Mouse (Mus musculus) limb, embryonic 11.5 days (tissue): ENCODE data around the gene Sycp3. TPM values are rescaled to one million over a fixed set of nuclear protein-coding genes. Genes with fewer than 3 reads are reported as not detected.

Experiments used
- ATAC-seq: fragments of 200-750 bp; cut with Nextera tagmentation; 2 replicates; pipeline ENCODE4 v1.8.0; 2017; ENCODE audit warnings: low read depth; ENCODE audit not compliant: insufficient number of reproducible peaks, low FRiP score, low TSS enrichment
- DNase-seq: peaks from one replicate; pipeline ENCODE4 v3.0.0-alpha.2; 2015; ENCODE audit warnings: low spot score
- H3K27ac ChIP-seq: fragments of 300-500 bp; sonication (generic); replicated peaks from 2 replicates; pipeline ENCODE4 v1.5.1; 2014; ENCODE audit warnings: low read depth, mild to moderate bottlenecking, low read length
- H3K27me3 ChIP-seq: fragments of 300-500 bp; sonication (generic); 2 replicates; pipeline ENCODE4 v1.6.1; 2014; ENCODE audit warnings: mild to moderate bottlenecking, low read length, mixed read lengths; ENCODE audit not compliant: control insufficient read depth, insufficient read depth
- H3K36me3 ChIP-seq: fragments of 300-500 bp; sonication (generic); 2 replicates; pipeline ENCODE4 v1.6.1; 2014; ENCODE audit warnings: mild to moderate bottlenecking, low read length, moderate library complexity, mixed read lengths; ENCODE audit not compliant: control insufficient read depth, insufficient read depth
- H3K4me1 ChIP-seq: fragments of 300-500 bp; sonication (generic); 2 replicates; pipeline ENCODE4 v1.6.1; 2014; ENCODE audit warnings: low read length, mixed read lengths; ENCODE audit not compliant: control insufficient read depth, insufficient read depth
- H3K4me2 ChIP-seq: fragments of 300-500 bp; sonication (generic); 2 replicates; pipeline ENCODE4 v1.6.1; 2014; ENCODE audit warnings: low read depth, mild to moderate bottlenecking, moderate library complexity; ENCODE audit not compliant: severe bottlenecking
- H3K4me3 ChIP-seq: fragments of 300-500 bp; sonication (generic); 2 replicates; pipeline ENCODE4 v1.5.1; 2014; ENCODE audit warnings: low read depth, low read length
- H3K9ac ChIP-seq: fragments of 300-500 bp; sonication (generic); 2 replicates; pipeline ENCODE4 v1.6.1; 2014; ENCODE audit warnings: mild to moderate bottlenecking, low read length
- H3K9me3 ChIP-seq: fragments of 300-500 bp; sonication (generic); 2 replicates; pipeline ENCODE4 v1.6.1; 2016; ENCODE audit warnings: low read length; ENCODE audit not compliant: control insufficient read depth
- WGBS: fragments of 180-500 bp; shearing (Covaris S2); extraction: QIAGEN DNeasy Blood & Tissue Kit; methylation state at CpG from one replicate; pipeline ENCODE4 v1.1.7; 2014; 5-methylcytosine and 5-hydroxymethylcytosine counted together
- polyA plus RNA-seq: library from polyadenylated mRNA; unstranded; fragments of >200 nt; fragmentation: Nextera tagmentation; extraction: Ambion mirVana; gene quantifications from 2 replicates; pipeline ENCODE4 v1.2.1, GENCODE M21; 2014

Sycp3 gene
- polyA plus RNA-seq, 1 experiment from 2014 or later, result not detected

DNA sequence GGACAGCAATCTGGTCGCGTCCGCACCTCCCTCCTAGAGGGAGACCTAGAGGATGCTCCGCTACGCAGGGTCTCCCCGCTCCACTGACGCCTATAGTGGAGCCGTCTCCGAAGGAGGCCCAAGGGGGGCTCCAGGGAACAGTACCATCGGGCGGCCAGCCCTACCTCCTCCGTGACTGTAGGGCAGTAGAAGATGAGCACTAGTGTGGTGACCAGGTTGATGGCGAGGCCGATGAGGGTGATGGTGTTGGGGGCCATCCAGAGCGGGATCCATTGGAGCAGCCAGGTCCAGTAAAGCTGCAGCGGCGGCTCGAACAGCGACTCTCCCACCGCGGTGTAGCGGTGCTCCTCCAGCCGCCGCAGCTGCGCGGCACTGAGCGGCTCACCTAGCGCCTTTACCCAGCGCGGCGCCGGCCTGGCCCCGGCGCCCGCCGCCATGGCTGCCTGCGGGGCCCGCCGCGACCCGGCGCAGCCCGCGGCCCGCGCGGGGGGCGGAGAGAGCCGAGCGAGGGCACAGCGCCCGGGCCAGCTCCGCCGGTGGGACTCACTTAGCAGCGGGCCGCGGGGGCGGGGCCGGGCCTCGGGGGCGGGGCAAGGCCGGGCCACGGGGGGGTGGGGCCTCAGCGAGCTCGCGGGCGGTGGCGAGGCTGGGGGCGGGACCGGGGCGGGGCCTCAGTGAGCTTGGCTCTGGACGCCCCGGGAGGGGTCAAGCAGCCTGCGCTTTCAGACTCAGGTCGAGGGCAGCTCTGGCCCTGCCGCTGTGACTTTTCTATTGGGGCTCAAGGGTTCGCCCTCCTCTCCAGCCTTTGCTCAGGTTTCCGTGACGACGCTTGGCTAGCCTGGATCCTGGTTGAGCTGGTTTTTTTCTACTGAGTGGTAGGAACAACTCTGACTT, 44.3 kb downstream of the Sycp3 start, which contains the start of gene Chpt1:
Chpt1 (minus strand) TSS at position 653 of the 894 bp plus-strand sequence.
- Histone ChIP-seq H3K27ac (0 out of 2 replicates have a peak within 1 kb of the TSS, but pooled peaks have one; percentile 12), H3K4me3 (peak within 1 kb of the TSS; percentile 59), H3K27me3 (no peaks in the 10 kb centered on the region), H3K9ac (peak within 1 kb of the TSS; percentile 79), H3K4me2 (peak within 1 kb of the TSS; percentile 80), H3K36me3 (no peaks in the 10 kb centered on the region), H3K4me1 (0 out of 2 replicates have a peak, but pooled peaks cover 2% of the 10 kb centered on the region), H3K9me3 (no peaks in the 10 kb centered on the region)
- ATAC-seq (peak; percentile 93), DNase-seq (peak; percentile 90)
- 0% methylated on average over 38 of the region's 80 CpGs for WGBS

GRCm38 (mm10) chr10:88504481-88504880, 45.1 kb downstream of the Sycp3 start:
- Histone ChIP-seq H3K9ac (no peak overlapping the region), H3K4me2 (no peak overlapping the region), H3K4me3 (no peak overlapping the region)

GRCm38 (mm10) chr10:88505256-88505655, 45.9 kb downstream of the Sycp3 start:
- WGBS, result 54% methylated on average over 5 of the region's 5 CpGs
- no peak overlapping the region for H3K27ac ChIP-seq
- H3K4me3 ChIP-seq, result no peak overlapping the region
- no peak overlapping the region for H3K9ac ChIP-seq
- H3K4me1 ChIP-seq, result 0 out of 2 replicates have a peak, but pooled peaks cover 2% of the 10 kb centered on the region
- ATAC-seq (no peak), DNase-seq (no peak)
- H3K4me2 ChIP-seq, result no peak overlapping the region
- H3K27me3 ChIP-seq, result no peaks in the 10 kb centered on the region
- H3K36me3 ChIP-seq, result no peaks in the 10 kb centered on the region
- no peaks in the 10 kb centered on the region for H3K9me3 ChIP-seq

More at GRCm38 (mm10) chr10:88504481-88504880, 45.1 kb downstream of the Sycp3 start:
- DNase-seq, result no peak
- H3K9me3 ChIP-seq, result no peaks in the 10 kb centered on the region
- no peaks in the 10 kb centered on the region for H3K36me3 ChIP-seq
- 55% methylated on average over 3 of the region's 3 CpGs for WGBS
- no peaks in the 10 kb centered on the region for H3K27me3 ChIP-seq
- 0 out of 2 replicates have a peak, but pooled peaks cover 2% of the 10 kb centered on the region for H3K4me1 ChIP-seq
- ATAC-seq, result no peak
- H3K27ac ChIP-seq, result no peak overlapping the region

- WGBS, result 61% methylated on average over 7 of the region's 7 CpGs
- Histone ChIP-seq H3K4me1 (no peaks in the 10 kb centered on the region), H3K9me3 (no peaks in the 10 kb centered on the region), H3K4me2 (no peak overlapping the region), H3K4me3 (no peak overlapping the region), H3K36me3 (no peaks in the 10 kb centered on the region), H3K27me3 (no peaks in the 10 kb centered on the region), H3K27ac (no peak overlapping the region), H3K9ac (no peak overlapping the region)
- ATAC-seq (no peak), DNase-seq (no peak)
These were observed 48.3 kb downstream of the Sycp3 start for GRCm38 (mm10) chr10:88507691-88508143.

DNA sequence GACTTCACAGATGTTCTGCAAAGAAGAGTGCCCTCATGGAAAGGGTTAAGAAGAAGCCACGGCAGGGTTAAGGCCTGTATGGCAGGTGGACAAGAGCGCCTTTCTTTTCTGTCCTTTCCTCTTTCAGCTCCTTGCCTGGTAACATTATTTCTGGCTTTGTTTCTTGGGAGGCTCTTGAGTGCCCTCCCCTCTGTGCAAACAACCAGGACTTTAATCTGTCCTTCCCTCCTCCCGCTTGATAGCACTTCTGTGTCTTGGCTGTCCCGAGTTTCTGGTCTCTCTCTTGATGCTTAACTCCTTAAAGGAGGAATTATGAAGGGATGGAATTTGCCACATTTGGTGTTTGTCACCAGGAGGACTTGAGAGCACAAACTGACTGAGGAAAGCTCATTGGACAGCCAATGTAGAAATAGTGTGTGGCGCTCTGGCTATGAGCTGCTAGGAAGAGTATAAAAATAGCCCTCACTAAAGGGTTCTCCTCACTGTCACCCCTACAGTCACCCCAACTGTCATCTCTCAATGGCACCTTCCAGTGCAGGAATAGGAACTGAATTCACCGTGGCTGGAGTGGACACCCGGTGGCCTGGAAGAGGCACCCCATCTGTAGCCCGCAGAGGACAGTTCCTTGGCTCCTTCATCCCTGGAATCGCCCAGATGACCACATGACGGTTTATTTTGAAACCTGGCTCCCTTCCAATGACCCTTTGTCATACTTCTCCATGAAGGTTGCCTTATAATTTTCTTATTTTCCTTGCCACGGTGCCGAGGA, 51.3 kb downstream of the Sycp3 start:
- H3K27ac ChIP-seq, result no peak overlapping the region
- H3K4me3 ChIP-seq, result no peak overlapping the region
- no peaks in the 10 kb centered on the region for H3K27me3 ChIP-seq
- WGBS, result 82% methylated on average over 12 of the region's 12 CpGs
- H3K4me2 ChIP-seq, result no peak overlapping the region
- no peaks in the 10 kb centered on the region for H3K9me3 ChIP-seq
- no peaks in the 10 kb centered on the region for H3K4me1 ChIP-seq
- no peaks in the 10 kb centered on the region for H3K36me3 ChIP-seq
- no peak for ATAC-seq
- H3K9ac ChIP-seq, result no peak overlapping the region
- DNase-seq, result no peak

- WGBS, result 84% methylated on average over 9 of the region's 9 CpGs
These were observed 52.0 kb downstream of the Sycp3 start for GRCm38 (mm10) chr10:88511355-88511754.

GRCm38 (mm10) chr10:88513574-88514135, 54.3 kb downstream of the Sycp3 start:
- Histone ChIP-seq H3K4me2 (no peak overlapping the region), H3K4me3 (no peak overlapping the region), H3K36me3 (no peaks in the 10 kb centered on the region), H3K9ac (no peak overlapping the region), H3K27me3 (no peaks in the 10 kb centered on the region), H3K27ac (no peak overlapping the region), H3K9me3 (no peaks in the 10 kb centered on the region), H3K4me1 (no peaks in the 10 kb centered on the region)
- no peak for DNase-seq
- 73% methylated on average over 8 of the region's 8 CpGs for WGBS
- no peak for ATAC-seq

More at GRCm38 (mm10) chr10:88511355-88511754, 52.0 kb downstream of the Sycp3 start:
- Histone ChIP-seq H3K9me3 (no peaks in the 10 kb centered on the region), H3K4me2 (no peak overlapping the region), H3K4me1 (no peaks in the 10 kb centered on the region), H3K4me3 (no peak overlapping the region), H3K36me3 (no peaks in the 10 kb centered on the region), H3K27me3 (no peaks in the 10 kb centered on the region), H3K27ac (no peak overlapping the region), H3K9ac (no peak overlapping the region)
- no peak for ATAC-seq
- DNase-seq, result no peak

DNA sequence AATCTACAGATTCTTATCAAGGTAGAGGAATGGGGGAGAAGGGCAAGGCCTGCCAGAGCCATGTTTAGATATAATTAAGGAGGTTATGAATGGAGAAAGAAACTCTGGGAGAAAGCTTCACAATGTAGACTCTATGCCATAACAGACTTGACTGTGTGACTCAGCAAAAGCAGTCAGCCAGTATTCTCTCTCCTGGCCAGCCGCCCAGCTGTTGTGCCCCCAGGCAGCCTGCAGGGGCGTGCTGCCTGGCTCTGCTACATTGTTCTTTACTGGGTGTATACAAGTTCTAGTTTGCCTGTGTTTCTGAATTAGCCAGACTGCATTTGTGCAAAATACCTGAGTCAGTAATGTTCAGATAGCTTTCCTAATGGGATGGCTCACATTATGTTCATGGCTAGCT, 55.1 kb downstream of the Sycp3 start:
- no peak for DNase-seq
- no peaks in the 10 kb centered on the region for H3K36me3 ChIP-seq

More for the DNA sequence above, 55.1 kb downstream of the Sycp3 start:
- Histone ChIP-seq H3K4me3 (no peak overlapping the region), H3K27ac (no peak overlapping the region), H3K9ac (no peak overlapping the region), H3K4me1 (no peaks in the 10 kb centered on the region), H3K27me3 (no peaks in the 10 kb centered on the region), H3K4me2 (no peak overlapping the region), H3K9me3 (no peaks in the 10 kb centered on the region)
- no peak for ATAC-seq
- 57% methylated on average over 2 of the region's 2 CpGs for WGBS
